Mouse (Mus musculus) neural tube, embryonic 14.5 days (tissue): Measurements from ENCODE around the gene Cdc42se2. TPM values are rescaled to one million over a fixed set of nuclear protein-coding genes. Genes with fewer than 3 reads are reported as not detected.

ENCODE experiments used
- ATAC-seq: fragments of 200-750 bp; cut with Nextera tagmentation; 2 replicates; pipeline ENCODE4 v1.8.0; 2017; ENCODE audit warnings: low read depth, mild to moderate bottlenecking, moderate TSS enrichment, moderate library complexity
- H3K27ac ChIP-seq: fragments of 300-500 bp; sonication (generic); 2 replicates; pipeline ENCODE4 v1.5.1; 2014; ENCODE audit warnings: low read depth, mild to moderate bottlenecking, control low read depth, low read length, moderate library complexity, mixed read lengths
- H3K27me3 ChIP-seq: fragments of 300-500 bp; sonication (generic); 2 replicates; pipeline ENCODE4 v1.6.1; 2014; ENCODE audit warnings: low read length; ENCODE audit not compliant: control insufficient read depth, insufficient read depth
- H3K36me3 ChIP-seq: fragments of 300-500 bp; sonication (generic); 2 replicates; pipeline ENCODE4 v1.6.1; 2014; ENCODE audit warnings: low read length, mixed read lengths; ENCODE audit not compliant: control insufficient read depth, insufficient read depth
- H3K4me1 ChIP-seq: fragments of 300-500 bp; sonication (generic); 2 replicates; pipeline ENCODE4 v1.6.1; 2014; ENCODE audit warnings: low read length; ENCODE audit not compliant: control insufficient read depth, insufficient read depth
- H3K4me2 ChIP-seq: fragments of 300-500 bp; sonication (generic); 2 replicates; pipeline ENCODE4 v1.6.1; 2014; ENCODE audit warnings: mild to moderate bottlenecking, low read depth, low read length, control low read depth
- H3K4me3 ChIP-seq: fragments of 300-500 bp; sonication (generic); 2 replicates; pipeline ENCODE4 v1.5.1; 2014; ENCODE audit warnings: low read depth, low read length, control low read depth, mixed read lengths
- H3K9ac ChIP-seq: fragments of 300-500 bp; sonication (generic); replicated peaks from 2 replicates; pipeline ENCODE4 v1.6.1; 2014; ENCODE audit warnings: low read depth, mild to moderate bottlenecking, control low read depth, low read length, mixed read lengths
- H3K9me3 ChIP-seq: fragments of 300-500 bp; sonication (generic); 2 replicates; pipeline ENCODE4 v1.6.1; 2016; ENCODE audit warnings: low read length; ENCODE audit not compliant: control insufficient read depth
- WGBS: fragments of 180-500 bp; shearing (Covaris S2); extraction: QIAGEN DNeasy Blood & Tissue Kit; methylation state at CpG from one replicate; pipeline ENCODE4 v1.1.7; 2014; 5-methylcytosine and 5-hydroxymethylcytosine counted together
- polyA plus RNA-seq: library from polyadenylated mRNA; unstranded; fragments of >200 nt; fragmentation: Nextera tagmentation; extraction: Ambion mirVana; gene quantifications from 2 replicates; pipeline ENCODE4 v1.2.1, GENCODE M21; 2014

Cdc42se2 gene
- polyA plus RNA-seq, 1 experiment from 2014 or later, result 152 TPM

DNA sequence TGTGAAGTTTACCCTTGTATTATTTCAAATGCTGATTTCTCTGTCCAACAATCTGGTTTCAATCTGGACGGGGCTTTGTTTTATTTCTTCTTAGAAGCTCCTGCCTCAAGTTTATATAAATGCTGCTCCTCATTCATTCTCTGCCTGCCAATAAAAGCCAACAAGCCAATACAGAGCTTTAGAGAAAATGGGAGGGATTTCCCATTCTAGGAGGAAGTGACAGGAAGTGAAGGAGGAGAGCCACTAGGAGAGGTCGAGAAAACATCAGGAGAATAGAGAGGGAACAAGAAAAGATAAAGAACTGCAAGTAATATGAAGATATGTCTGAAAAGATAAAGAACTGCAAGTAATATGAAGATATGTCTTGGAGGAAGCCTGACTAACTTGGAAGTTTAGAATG, 74.6 kb downstream of the Cdc42se2 start:
- Histone ChIP-seq H3K9me3 (no peaks in the 10 kb centered on the region), H3K36me3 (0 out of 2 replicates have a peak, but pooled peaks cover 3% of the 10 kb centered on the region), H3K4me3 (no peak overlapping the region), H3K27ac (no peak overlapping the region), H3K4me1 (no peaks in the 10 kb centered on the region), H3K4me2 (no peak overlapping the region), H3K27me3 (no peaks in the 10 kb centered on the region), H3K9ac (no peak overlapping the region)
- ATAC-seq, result no peak
- WGBS, result 85% methylated on average over 2 of the region's 2 CpGs

- no peak overlapping the region for H3K27ac ChIP-seq
- no peaks in the 10 kb centered on the region for H3K4me1 ChIP-seq
- H3K4me2 ChIP-seq, result no peak overlapping the region
- no peaks in the 10 kb centered on the region for H3K9me3 ChIP-seq
- 90% methylated on average over 4 of the region's 4 CpGs for WGBS
- no peak for ATAC-seq
- no peaks in the 10 kb centered on the region for H3K27me3 ChIP-seq
- H3K36me3 ChIP-seq, result no peaks in the 10 kb centered on the region
- no peak overlapping the region for H3K4me3 ChIP-seq
- no peak overlapping the region for H3K9ac ChIP-seq
These were observed 76.8 kb downstream of the Cdc42se2 start for GRCm38 (mm10) chr11:54710512-54711293.

DNA sequence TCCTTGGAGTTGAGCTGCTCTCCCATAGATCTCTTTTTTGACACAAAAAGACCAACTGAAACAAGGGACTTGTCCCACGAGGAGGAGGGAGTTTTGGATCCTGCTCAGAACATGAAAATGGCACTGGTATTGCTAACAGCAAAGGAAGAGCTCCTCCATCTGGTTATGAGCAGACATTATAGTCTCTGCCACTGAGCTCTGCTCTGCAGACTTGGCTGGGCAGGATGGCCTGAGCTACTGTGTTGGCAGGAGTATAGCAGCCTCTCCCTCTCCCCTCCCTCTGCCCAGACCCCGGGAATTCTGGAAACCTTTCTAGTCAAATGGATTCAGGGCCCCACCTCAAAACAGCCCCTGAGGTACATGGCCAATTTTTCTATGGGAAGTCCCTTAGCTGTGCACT, 77.8 kb downstream of the Cdc42se2 start:
- no peaks in the 10 kb centered on the region for H3K4me1 ChIP-seq
- no peaks in the 10 kb centered on the region for H3K9me3 ChIP-seq
- no peak overlapping the region for H3K4me2 ChIP-seq
- ATAC-seq, result no peak
- H3K27me3 ChIP-seq, result no peaks in the 10 kb centered on the region
- 75% methylated on average over 2 of the region's 2 CpGs for WGBS
- H3K27ac ChIP-seq, result no peak overlapping the region
- H3K36me3 ChIP-seq, result no peaks in the 10 kb centered on the region
- H3K9ac ChIP-seq, result no peak overlapping the region
- H3K4me3 ChIP-seq, result no peak overlapping the region

GRCm38 (mm10) chr11:54708153-54708552, 79.3 kb downstream of the Cdc42se2 start:
- no peak overlapping the region for H3K4me3 ChIP-seq
- no peak overlapping the region for H3K9ac ChIP-seq
- no peak for ATAC-seq
- WGBS, result 84% methylated on average over 2 of the region's 2 CpGs
- no peak overlapping the region for H3K27ac ChIP-seq
- no peak overlapping the region for H3K4me2 ChIP-seq
- no peaks in the 10 kb centered on the region for H3K9me3 ChIP-seq
- H3K27me3 ChIP-seq, result no peaks in the 10 kb centered on the region
- H3K36me3 ChIP-seq, result no peaks in the 10 kb centered on the region
- no peaks in the 10 kb centered on the region for H3K4me1 ChIP-seq

- no peak overlapping the region for H3K4me2 ChIP-seq
- no peaks in the 10 kb centered on the region for H3K27me3 ChIP-seq
- no peak for ATAC-seq
- no peaks in the 10 kb centered on the region for H3K4me1 ChIP-seq
- WGBS, result 38% methylated on average over 4 of the region's 4 CpGs
- H3K9me3 ChIP-seq, result no peaks in the 10 kb centered on the region
- H3K36me3 ChIP-seq, result no peaks in the 10 kb centered on the region
- H3K27ac ChIP-seq, result no peak overlapping the region
- no peak overlapping the region for H3K4me3 ChIP-seq
- H3K9ac ChIP-seq, result no peak overlapping the region
These were observed 84.2 kb downstream of the Cdc42se2 start for GRCm38 (mm10) chr11:54703306-54703705.

- Histone ChIP-seq H3K4me3 (no peak overlapping the region), H3K36me3 (0 out of 2 replicates have a peak, but pooled peaks cover 3% of the 10 kb centered on the region), H3K4me2 (no peak overlapping the region), H3K9me3 (no peaks in the 10 kb centered on the region), H3K27me3 (no peaks in the 10 kb centered on the region), H3K27ac (no peak overlapping the region), H3K4me1 (no peaks in the 10 kb centered on the region), H3K9ac (no peak overlapping the region)
- no peak for ATAC-seq
- WGBS, result 98% methylated on average over 8 of the region's 8 CpGs
These were observed 85.6 kb downstream of the Cdc42se2 start for GRCm38 (mm10) chr11:54701848-54702247.

- H3K27ac ChIP-seq, result no peak overlapping the region
- no peaks in the 10 kb centered on the region for H3K9me3 ChIP-seq
These were observed 87.5 kb downstream of the Cdc42se2 start for GRCm38 (mm10) chr11:54699972-54700371.

DNA sequence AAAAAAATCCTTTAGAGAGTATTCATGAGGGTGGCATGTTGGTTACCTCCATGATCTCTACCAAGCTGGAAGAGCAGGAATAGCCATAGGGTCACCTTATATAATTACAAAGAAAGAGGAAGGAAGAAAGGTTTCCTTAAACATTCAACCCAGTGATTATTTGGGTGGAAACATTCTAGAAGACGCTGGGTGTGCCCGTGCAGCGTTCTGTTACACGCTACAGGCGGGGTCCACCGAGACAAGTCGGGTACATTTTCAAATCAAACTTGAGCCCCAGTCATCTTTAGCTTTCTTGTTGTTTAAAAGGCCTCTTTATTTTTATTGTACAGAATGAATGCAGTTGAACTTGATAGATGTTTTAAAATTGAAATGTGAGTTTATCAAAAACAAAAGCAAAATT, 88.8 kb downstream of the Cdc42se2 start:
- Histone ChIP-seq H3K9me3 (no peaks in the 10 kb centered on the region), H3K27me3 (no peaks in the 10 kb centered on the region), H3K36me3 (peaks cover 15% of the 10 kb centered on the region; the same call in 1 of the 2 replicates), H3K4me2 (no peak overlapping the region), H3K4me3 (no peak overlapping the region), H3K9ac (no peak overlapping the region), H3K4me1 (no peaks in the 10 kb centered on the region), H3K27ac (no peak overlapping the region)
- 93% methylated on average over 7 of the region's 7 CpGs for WGBS
- no peak for ATAC-seq

More at GRCm38 (mm10) chr11:54699972-54700371, 87.5 kb downstream of the Cdc42se2 start:
- Histone ChIP-seq H3K9ac (no peak overlapping the region), H3K4me1 (no peaks in the 10 kb centered on the region), H3K4me2 (no peak overlapping the region), H3K36me3 (peaks cover 11% of the 10 kb centered on the region; the same call in 1 of the 2 replicates), H3K27me3 (no peaks in the 10 kb centered on the region), H3K4me3 (no peak overlapping the region)
- ATAC-seq, result no peak
- WGBS, result 88% methylated on average over 3 of the region's 3 CpGs

- 65% methylated on average over 5 of the region's 5 CpGs for WGBS
- Histone ChIP-seq H3K4me1 (no peaks in the 10 kb centered on the region), H3K9me3 (no peaks in the 10 kb centered on the region), H3K9ac (no peak overlapping the region), H3K4me2 (no peak overlapping the region), H3K27ac (no peak overlapping the region), H3K36me3 (peaks cover 19% of the 10 kb centered on the region; the same call in 1 of the 2 replicates), H3K27me3 (no peaks in the 10 kb centered on the region), H3K4me3 (no peak overlapping the region)
- ATAC-seq, result no peak
These were observed 89.9 kb downstream of the Cdc42se2 start for GRCm38 (mm10) chr11:54697611-54698010.
